Mouse (Mus musculus) neural tube, embryonic 11.5 days (tissue): Measurements from ENCODE around the gene 2610318N02Rik. TPM values are rescaled to one million over a fixed set of nuclear protein-coding genes. Genes with fewer than 3 reads are reported as not detected.
A peak's percentile ranks its signal among the peaks of the same experiment; 100 is the strongest.

ENCODE experiments used
- ATAC-seq: fragments of 200-750 bp; cut with Nextera tagmentation; 2 replicates; pipeline ENCODE4 v1.8.0; 2017; ENCODE audit warnings: moderate number of reproducible peaks, mild to moderate bottlenecking, moderate TSS enrichment, moderate library complexity; ENCODE audit not compliant: insufficient read depth, low FRiP score, low TSS enrichment
- DNase-seq: peaks from one replicate; pipeline ENCODE4 v3.0.0-alpha.2; 2015; ENCODE audit warnings: low spot score
- H3K27ac ChIP-seq: fragments of 300-500 bp; sonication (generic); 2 replicates; pipeline ENCODE4 v1.5.1; 2014; ENCODE audit warnings: low read depth, mild to moderate bottlenecking, low read length
- H3K27me3 ChIP-seq: fragments of 300-500 bp; sonication (generic); 2 replicates; pipeline ENCODE4 v1.6.1; 2014; ENCODE audit warnings: mild to moderate bottlenecking, low read length, mixed read lengths; ENCODE audit not compliant: control insufficient read depth, insufficient read depth
- H3K36me3 ChIP-seq: fragments of 300-500 bp; sonication (generic); 2 replicates; pipeline ENCODE4 v1.6.1; 2014; ENCODE audit warnings: mild to moderate bottlenecking, low read length, moderate library complexity, mixed read lengths; ENCODE audit not compliant: control insufficient read depth, insufficient read depth
- H3K4me1 ChIP-seq: fragments of 300-500 bp; sonication (generic); 2 replicates; pipeline ENCODE4 v1.6.1; 2014; ENCODE audit warnings: low read length, mixed read lengths; ENCODE audit not compliant: control insufficient read depth, insufficient read depth
- H3K4me2 ChIP-seq: fragments of 300-500 bp; sonication (generic); 2 replicates; pipeline ENCODE4 v1.6.1; 2014; ENCODE audit warnings: low read depth, mild to moderate bottlenecking, moderate library complexity
- H3K4me3 ChIP-seq: fragments of 300-500 bp; sonication (generic); 2 replicates; pipeline ENCODE4 v1.5.1; 2014; ENCODE audit warnings: low read depth, low read length
- H3K9ac ChIP-seq: fragments of 300-500 bp; sonication (generic); 2 replicates; pipeline ENCODE4 v1.6.1; 2014; ENCODE audit warnings: mild to moderate bottlenecking, low read length
- H3K9me3 ChIP-seq: fragments of 300-500 bp; sonication (generic); 2 replicates; pipeline ENCODE4 v1.6.1; 2016; ENCODE audit warnings: low read length; ENCODE audit not compliant: control insufficient read depth
- WGBS: fragments of 180-500 bp; shearing (Covaris S2); extraction: QIAGEN DNeasy Blood & Tissue Kit; methylation state at CpG from one replicate; pipeline ENCODE4 v1.1.7; 2014; 5-methylcytosine and 5-hydroxymethylcytosine counted together
- polyA plus RNA-seq: library from polyadenylated mRNA; unstranded; fragments of >200 nt; fragmentation: Nextera tagmentation; extraction: Ambion mirVana; gene quantifications from 2 replicates; pipeline ENCODE4 v1.2.1, GENCODE M21; 2014

The 2610318N02Rik gene
- polyA plus RNA-seq, 1 experiment from 2014 or later = 105 TPM

- Histone ChIP-seq H3K9ac (peak overlapping the region; percentile 45), H3K4me1 (peaks cover 12% of the 10 kb centered on the region; the same call in 1 of the 2 replicates), H3K27ac (no peak overlapping the region), H3K4me3 (peak overlapping the region; percentile 57), H3K27me3 (peaks cover 13% of the 10 kb centered on the region), H3K36me3 (peaks cover 4% of the 10 kb centered on the region; the same call in 1 of the 2 replicates), H3K4me2 (peak overlapping the region; percentile 95), H3K9me3 (no peaks in the 10 kb centered on the region)
- DNase-seq (no peak), ATAC-seq (peak; percentile 29)
- WGBS = under 1% methylated on average over 41 of the region's 41 CpGs
Observed at GRCm38 (mm10) chr16:17147391-17147929, 22.5 kb upstream of the 2610318N02Rik start.

DNA sequence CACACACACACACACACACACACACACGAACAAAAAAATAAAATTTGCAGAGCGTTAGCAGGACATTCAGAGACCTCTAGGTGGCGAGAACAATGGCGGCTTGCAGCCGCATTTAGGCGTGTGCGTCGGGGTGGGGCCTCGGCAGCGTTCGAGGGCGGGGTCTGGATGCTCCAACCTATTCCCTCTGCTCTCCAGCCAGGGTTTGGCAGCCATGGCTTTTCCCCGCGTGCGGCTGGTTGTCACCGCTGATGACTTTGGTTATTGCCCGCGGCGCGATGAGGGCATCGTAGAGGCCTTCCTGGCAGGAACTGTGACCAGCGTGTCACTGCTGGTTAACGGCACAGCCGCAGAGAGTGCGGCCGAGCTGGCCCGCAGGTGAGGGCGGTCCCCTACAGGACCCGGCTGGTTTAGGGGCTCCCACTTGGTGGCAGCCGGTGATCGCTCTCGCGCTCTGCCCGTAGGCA is 21.8 kb upstream of the 2610318N02Rik start, which contains the start of gene Ccdc116:
TSS of gene Ccdc116 (minus strand) at position 458 of the 464 bp plus-strand sequence.
- peak within 1 kb of the TSS; percentile 45 for H3K9ac ChIP-seq
- peak; percentile 90 for DNase-seq
- H3K36me3 ChIP-seq = no peaks in the 10 kb centered on the region; the same call in 1 of the 2 replicates
- peak; percentile 82 for ATAC-seq
- no peaks in the 10 kb centered on the region for H3K9me3 ChIP-seq
- peak within 1 kb of the TSS; percentile 95 for H3K4me2 ChIP-seq
- peak within 1 kb of the TSS; percentile 57 for H3K4me3 ChIP-seq
- 0% methylated on average over 34 of the region's 34 CpGs for WGBS
- no peak within 1 kb of the TSS for H3K27ac ChIP-seq
- peaks cover 12% of the 10 kb centered on the region; the same call in 1 of the 2 replicates for H3K4me1 ChIP-seq
- peaks cover 13% of the 10 kb centered on the region for H3K27me3 ChIP-seq

DNA sequence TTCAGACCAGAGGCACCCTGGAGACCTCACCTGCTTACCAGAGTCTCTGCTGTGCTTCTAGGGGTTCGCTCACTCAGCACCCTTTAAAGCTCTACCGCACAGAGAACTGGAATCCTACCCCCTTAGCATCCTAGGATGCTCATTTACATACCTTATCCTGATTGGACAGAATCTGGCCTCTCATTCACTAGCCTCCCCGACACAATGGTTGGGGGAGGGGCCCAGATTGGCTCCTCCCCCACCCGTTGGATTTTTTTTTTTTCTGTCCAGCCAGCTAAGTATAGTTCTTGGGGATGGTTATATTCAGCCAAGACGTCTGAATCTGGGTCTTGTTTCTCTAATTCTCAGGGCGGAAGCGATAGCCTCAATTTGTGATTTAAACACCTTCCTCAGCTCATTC is 19.4 kb upstream of the 2610318N02Rik start, which contains the start of gene Ydjc:
TSS of gene Ydjc (plus strand) at position 283 of the 400 bp plus-strand sequence.
- H3K9me3 ChIP-seq = no peaks in the 10 kb centered on the region
- peak; percentile 48 for DNase-seq
- H3K27me3 ChIP-seq = peaks cover 13% of the 10 kb centered on the region
- no peak within 1 kb of the TSS for H3K4me3 ChIP-seq
- H3K9ac ChIP-seq = no peak within 1 kb of the TSS
- WGBS = 20% methylated on average over 7 of the region's 7 CpGs
- H3K4me1 ChIP-seq = peaks cover 12% of the 10 kb centered on the region; the same call in 1 of the 2 replicates
- no peak within 1 kb of the TSS for H3K4me2 ChIP-seq
- H3K27ac ChIP-seq = no peak within 1 kb of the TSS
- no peak for ATAC-seq
- H3K36me3 ChIP-seq = no peaks in the 10 kb centered on the region

DNA sequence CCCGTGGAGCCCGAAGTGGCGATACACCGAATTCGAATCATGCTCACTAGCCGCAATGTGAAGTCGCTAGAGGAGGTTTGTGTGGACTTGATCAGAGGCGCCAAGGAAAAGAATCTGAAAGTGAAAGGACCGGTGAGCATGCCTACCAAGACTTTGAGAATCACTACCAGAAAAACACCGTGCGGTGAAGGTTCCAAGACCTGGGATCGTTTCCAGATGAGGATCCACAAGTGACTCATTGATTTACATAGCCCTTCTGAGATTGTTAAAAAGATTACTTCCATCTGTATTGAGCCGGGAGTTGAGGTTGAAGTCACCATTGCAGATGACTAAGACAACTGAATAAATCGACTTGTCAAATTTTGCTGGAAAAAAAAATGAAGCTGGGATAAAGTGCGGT is 12.4 kb upstream of the 2610318N02Rik start:
- no peak for ATAC-seq
- H3K27me3 ChIP-seq = no peaks in the 10 kb centered on the region
- H3K9ac ChIP-seq = no peak overlapping the region
- no peaks in the 10 kb centered on the region for H3K4me1 ChIP-seq
- H3K4me3 ChIP-seq = no peak overlapping the region
- no peaks in the 10 kb centered on the region for H3K36me3 ChIP-seq
- no peak overlapping the region for H3K27ac ChIP-seq
- WGBS = 86% methylated on average over 15 of the region's 15 CpGs
- H3K4me2 ChIP-seq = no peak overlapping the region
- DNase-seq = no peak
- H3K9me3 ChIP-seq = no peaks in the 10 kb centered on the region

DNA sequence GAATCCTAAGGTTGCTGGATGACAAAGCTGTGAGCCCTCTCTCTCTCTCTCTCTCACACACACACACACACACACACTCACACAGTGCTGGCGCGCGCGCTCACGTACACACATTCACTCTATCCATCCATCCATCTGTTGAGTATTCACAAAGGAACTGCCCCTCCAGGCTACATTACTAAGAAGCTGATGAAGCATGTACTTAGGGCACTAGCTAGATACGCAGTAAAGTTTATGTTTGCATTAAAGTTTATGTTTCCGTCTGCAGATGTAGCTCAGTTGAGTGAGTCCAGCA is 7.9 kb upstream of the 2610318N02Rik start:
- peaks cover 2% of the 10 kb centered on the region; the same call in 1 of the 2 replicates for H3K4me1 ChIP-seq
- DNase-seq = no peak
- H3K4me3 ChIP-seq = peak overlapping the region; percentile 69
- no peaks in the 10 kb centered on the region for H3K36me3 ChIP-seq
- H3K9me3 ChIP-seq = no peaks in the 10 kb centered on the region
- H3K9ac ChIP-seq = peak overlapping the region; percentile 52; the same call in 1 of the 2 replicates
- H3K27ac ChIP-seq = no peak overlapping the region
- H3K27me3 ChIP-seq = no peaks in the 10 kb centered on the region
- no peak for ATAC-seq
- peak overlapping the region; percentile 82 for H3K4me2 ChIP-seq
- WGBS = 44% methylated on average over 7 of the region's 7 CpGs

DNA sequence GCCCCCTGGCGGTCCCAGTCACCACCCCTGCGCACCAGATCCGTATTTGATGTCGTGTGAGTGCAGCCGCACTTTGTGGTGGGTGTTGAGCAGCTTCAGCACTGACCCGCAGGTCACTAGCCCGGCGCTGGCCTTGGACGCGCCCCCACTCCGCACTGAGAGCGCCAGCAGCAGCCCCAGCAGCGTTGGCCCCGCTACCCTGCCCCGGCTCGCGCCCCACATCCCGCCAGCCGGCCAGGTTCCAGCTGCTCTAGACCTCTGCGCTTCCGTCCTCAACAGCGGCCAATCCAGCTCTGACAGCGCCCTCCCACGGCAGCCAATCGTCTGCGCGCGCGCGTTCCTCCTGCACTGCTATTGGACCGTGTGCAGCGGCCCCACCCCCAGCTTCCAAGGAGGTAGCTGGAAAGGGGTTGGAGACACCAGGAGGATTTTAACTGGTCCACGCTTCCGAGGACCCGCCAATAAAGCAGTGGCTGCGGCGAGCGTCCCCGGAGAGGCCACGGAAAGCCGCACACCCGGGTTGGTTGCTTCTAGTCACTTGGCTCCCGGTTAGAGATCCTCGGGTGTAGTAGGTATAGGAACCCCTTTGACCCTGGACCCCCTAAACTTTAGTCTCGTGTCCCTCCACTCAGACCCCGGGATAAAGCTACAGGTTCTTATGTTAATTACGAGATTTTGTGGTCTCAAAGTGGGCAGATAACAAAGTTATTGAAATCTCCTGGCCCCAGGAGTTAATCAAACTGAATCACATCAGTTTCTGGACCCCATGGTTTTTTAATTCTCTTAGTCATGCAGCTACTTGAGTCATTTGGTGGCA is 7.3 kb upstream of the 2610318N02Rik start, which contains the start of gene Sdf2l1:
TSS of gene Sdf2l1 (minus strand) at position 295 of the 817 bp plus-strand sequence.
- H3K27ac ChIP-seq = peak within 1 kb of the TSS; percentile 76
- DNase-seq (peak; percentile 99), ATAC-seq (peak; percentile 99)
- peak within 1 kb of the TSS; percentile 82 for H3K4me2 ChIP-seq
- peaks cover 2% of the 10 kb centered on the region; the same call in 1 of the 2 replicates for H3K4me1 ChIP-seq
- no peaks in the 10 kb centered on the region for H3K36me3 ChIP-seq
- no peaks in the 10 kb centered on the region for H3K9me3 ChIP-seq
- H3K9ac ChIP-seq = peak within 1 kb of the TSS; percentile 75
- peak within 1 kb of the TSS; percentile 69 for H3K4me3 ChIP-seq
- under 1% methylated on average over 47 of the region's 47 CpGs for WGBS
- no peaks in the 10 kb centered on the region for H3K27me3 ChIP-seq

DNA sequence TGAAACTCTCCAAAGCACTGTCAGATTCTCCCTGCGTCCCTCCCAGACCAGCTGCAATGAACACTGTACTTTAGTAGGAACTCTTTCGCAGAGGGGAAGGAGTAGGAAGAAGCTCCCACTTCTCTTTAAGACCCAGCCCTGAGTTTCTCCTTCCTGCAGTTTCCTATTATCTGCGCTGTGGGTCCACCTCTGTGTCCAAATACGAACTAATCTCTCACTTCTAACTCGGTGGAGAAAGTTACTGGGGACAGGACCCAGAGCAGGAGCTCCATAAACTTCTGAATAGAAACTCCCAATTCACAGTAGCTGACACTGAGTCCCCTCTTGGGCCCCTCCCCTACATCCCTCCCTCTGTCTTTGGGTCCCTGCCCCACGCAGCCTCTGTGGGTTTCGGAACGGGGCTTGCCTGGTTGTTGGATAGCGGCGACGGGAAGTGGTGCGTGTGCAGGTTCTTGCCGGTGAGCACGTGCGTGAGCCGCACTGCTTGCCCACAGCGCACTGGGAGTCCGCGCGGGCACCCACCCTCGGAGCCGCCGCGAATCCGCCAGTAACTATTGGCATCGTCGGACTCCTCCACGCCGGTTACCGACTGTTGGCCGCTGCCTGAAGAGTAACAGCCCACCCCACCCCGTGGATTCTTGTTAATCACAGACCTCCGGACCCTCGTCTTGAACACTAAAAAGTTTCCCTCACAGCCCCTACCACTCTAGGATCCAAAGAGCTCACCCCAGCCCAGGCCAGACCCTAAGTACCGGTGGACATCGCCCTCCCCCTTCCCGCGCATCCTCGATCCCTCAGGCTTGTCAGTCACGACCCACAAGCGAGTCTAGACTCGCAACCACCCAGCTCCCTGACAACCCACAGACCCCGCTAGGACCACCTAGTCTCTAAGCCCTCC is 6.5 kb upstream of the 2610318N02Rik start:
- DNase-seq (peak; percentile 23), ATAC-seq (peak; percentile 86; the same call in 1 of the 2 replicates)
- H3K4me2 ChIP-seq = peak overlapping the region; percentile 82
- H3K36me3 ChIP-seq = no peaks in the 10 kb centered on the region
- peak overlapping the region; percentile 75 for H3K9ac ChIP-seq
- 3% methylated on average over 43 of the region's 43 CpGs for WGBS
- H3K9me3 ChIP-seq = no peaks in the 10 kb centered on the region
- H3K4me3 ChIP-seq = peak overlapping the region; percentile 69
- no peaks in the 10 kb centered on the region for H3K27me3 ChIP-seq
- peaks cover 2% of the 10 kb centered on the region; the same call in 1 of the 2 replicates for H3K4me1 ChIP-seq
- peak overlapping the region; percentile 76 for H3K27ac ChIP-seq

DNA sequence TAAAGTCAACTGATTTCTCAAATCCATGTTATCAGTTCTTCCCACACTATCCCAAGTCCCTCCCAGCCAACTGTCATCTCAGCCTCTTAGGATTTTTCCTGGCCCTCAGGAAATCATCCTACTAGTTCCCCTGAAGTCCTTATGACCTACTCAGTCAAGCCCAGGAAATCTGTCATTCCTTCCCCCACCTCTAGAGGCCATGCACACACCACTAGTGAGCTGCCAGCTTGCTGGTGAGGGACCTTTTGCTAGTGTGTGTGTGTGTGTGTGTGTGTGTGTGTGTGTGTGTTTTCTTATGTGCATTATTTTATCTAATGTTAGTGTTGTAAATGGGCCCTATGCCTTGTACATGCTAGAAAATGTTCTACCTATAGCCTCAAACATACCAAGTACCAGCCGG is 2.3 kb upstream of the 2610318N02Rik start:
- DNase-seq = no peak
- no peak for ATAC-seq
- no peaks in the 10 kb centered on the region for H3K36me3 ChIP-seq

More for the DNA sequence above, 2.3 kb upstream of the 2610318N02Rik start:
- H3K9me3 ChIP-seq = no peaks in the 10 kb centered on the region
- no peak overlapping the region for H3K27ac ChIP-seq
- H3K27me3 ChIP-seq = no peaks in the 10 kb centered on the region
- no peak overlapping the region for H3K9ac ChIP-seq
- WGBS = 97% methylated on average over 1 of the region's 1 CpGs
- H3K4me2 ChIP-seq = no peak overlapping the region
- H3K4me3 ChIP-seq = no peak overlapping the region
- peaks cover 10% of the 10 kb centered on the region for H3K4me1 ChIP-seq
